Mouse (Mus musculus): ENCODE measurements around the gene Tanc1.

DNA sequence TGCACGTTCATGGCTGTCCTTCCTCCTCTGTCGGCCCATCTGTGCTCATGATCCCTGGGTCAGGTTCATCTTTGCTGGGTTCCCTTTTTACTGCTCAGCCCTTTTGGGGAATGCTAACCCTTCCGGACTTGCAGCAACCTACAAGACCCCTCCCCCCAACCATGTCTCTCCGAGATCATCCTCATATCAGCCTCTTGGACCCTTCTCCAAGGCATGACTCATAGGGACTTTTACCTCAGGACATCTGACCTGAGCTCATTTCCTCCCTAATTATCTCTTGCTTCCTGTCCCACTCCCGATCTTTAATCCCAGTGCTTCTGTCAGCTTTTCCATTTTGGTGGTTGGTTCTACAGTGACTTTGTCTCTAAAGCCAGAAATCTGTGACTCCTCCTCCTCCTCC lies 68.9 kb downstream of the Tanc1 start:
- TF ChIP-seq CTCF (IDR thresholded peaks at IDR 0.05; ENCODE audit: low read depth) (no peak), EP300 (IDR thresholded peaks at IDR 0.05; ENCODE audit: low read depth) (no peak)
